ENCODE assay signal across 18 mouse cellular contexts in the genomic region with DNA sequence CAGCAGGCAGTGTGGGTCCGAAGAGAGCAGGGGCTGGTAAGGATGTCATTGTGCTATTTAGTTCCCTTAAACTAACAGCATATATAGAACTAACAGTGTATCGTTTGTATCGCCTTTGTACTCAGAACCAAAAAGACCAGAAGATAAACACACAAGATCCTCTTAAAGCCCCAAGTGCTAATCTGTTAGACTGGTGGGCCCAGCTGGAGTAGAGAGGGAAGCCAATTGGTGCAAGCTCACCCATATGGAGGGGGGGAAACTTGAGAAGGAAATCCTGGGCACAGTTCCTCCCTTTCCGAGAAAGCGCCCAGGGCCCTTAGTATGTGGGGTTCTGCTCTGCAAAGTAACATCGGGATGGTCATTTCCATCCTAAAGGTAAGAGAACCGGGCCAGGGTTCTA. TPM values are rescaled to one million over a fixed set of nuclear protein-coding genes. Genes with fewer than 3 reads are reported as not detected.
A peak's percentile ranks its signal among the peaks of the same experiment; 100 is the strongest.
DNase-seq lines count a peak whose midpoint lies in the region; ATAC-seq and TF ChIP-seq lines count a peak whose summit lies in the region.
"Had no signal": no experiment of that assay in that cellular context is flagged by ENCODE, and none has a peak within 500 bp of the region (broad histone marks: within the 10 kb centered on the region; RNA-seq: fewer than 3 reads in every experiment).

No protein-coding gene starts in this region.

- no peak for TF ChIP-seq EP300 in stomach, postnatal 0 days (optimal IDR thresholded peaks at IDR 0.05)

- H3K4me2 ChIP-seq in intestine, embryonic 14.5 days (ENCODE audit: low read length), result peak overlapping the region; percentile 9; the same call in 1 of the 2 replicates
- no peak overlapping the region for H3K4me2 ChIP-seq in intestine, postnatal 0 days (replicated peaks; ENCODE audit: low read depth)
- 0 out of 2 replicates have a peak overlapping the region, but pooled peaks have one; percentile 11 for H3K4me2 ChIP-seq in stomach, embryonic 14.5 days (replicated peaks; ENCODE audit: low read depth, low read length)
- no peak overlapping the region; the same call in 1 of the 2 replicates for H3K4me2 ChIP-seq in stomach, postnatal 0 days (replicated peaks; ENCODE audit: low read depth)
- no peak overlapping the region for H3K4me2 ChIP-seq in forebrain, embryonic 15.5 days (replicated peaks)
- H3K4me2 ChIP-seq in stomach, embryonic 16.5 days (ENCODE audit: low read depth, low read length), result 0 out of 2 replicates have a peak overlapping the region, but pooled peaks have one; percentile 7
- H3K4me2 ChIP-seq: hindbrain, embryonic 14.5 days; liver, embryonic 13.5 days had no signal

- no peak for DNase-seq in intestine, embryonic 14.5 days (ENCODE audit: low spot score)
- DNase-seq in stomach, postnatal 0 days (ENCODE audit: low spot score), result no peak
- no peak for DNase-seq in kidney, postnatal 10 days
- DNase-seq in frontal cortex, postnatal 25 days (ENCODE audit: low spot score in 2 of 2), result no peak
- DNase-seq: adrenal gland, postnatal 36 days; cerebellum, adult 8-10 months; heart, postnatal 10 days; kidney, adult 2 months; left cerebral cortex, postnatal 4 days; liver, embryonic 13.5 days; thymus, adult 2 months had no signal

- H3K9ac ChIP-seq in intestine, embryonic 14.5 days (ENCODE audit: low read length), result no peak overlapping the region
- H3K9ac ChIP-seq in intestine, postnatal 0 days (ENCODE audit: low read depth, low read length), result no peak overlapping the region
- H3K9ac ChIP-seq in stomach, embryonic 14.5 days (replicated peaks; ENCODE audit: low read depth, low read length), result no peak overlapping the region
- no peak overlapping the region for H3K9ac ChIP-seq in stomach, postnatal 0 days (ENCODE audit: low read length)
- H3K9ac ChIP-seq in forebrain, embryonic 15.5 days (replicated peaks), result no peak overlapping the region
- no peak overlapping the region for H3K9ac ChIP-seq in stomach, embryonic 16.5 days (ENCODE audit: low read length)
- H3K9ac ChIP-seq: hindbrain, embryonic 14.5 days; liver, embryonic 13.5 days had no signal

- peak overlapping the region; percentile 62 for H3K27ac ChIP-seq in intestine, embryonic 14.5 days (ENCODE audit: low read depth)
- H3K27ac ChIP-seq in intestine, postnatal 0 days (ENCODE audit: low read depth, low read length), result no peak overlapping the region; the same call in 1 of the 2 replicates
- peak overlapping the region; percentile 23 for H3K27ac ChIP-seq in stomach, embryonic 14.5 days (ENCODE audit: low read length)
- H3K27ac ChIP-seq in stomach, postnatal 0 days (replicated peaks), result no peak overlapping the region
- H3K27ac ChIP-seq in forebrain, embryonic 15.5 days (replicated peaks), result peak overlapping the region; percentile 76
- H3K27ac ChIP-seq in stomach, embryonic 16.5 days (ENCODE audit: low read length), result no peak overlapping the region
- H3K27ac ChIP-seq: hindbrain, embryonic 14.5 days; liver, embryonic 13.5 days had no signal

- no peaks in the 10 kb centered on the region for H3K27me3 ChIP-seq in intestine, embryonic 14.5 days (replicated peaks; ENCODE audit: control insufficient read depth, insufficient read depth, low read length)
- H3K27me3 ChIP-seq in intestine, postnatal 0 days (replicated peaks; ENCODE audit: control insufficient read depth, insufficient read depth, low read length), result no peaks in the 10 kb centered on the region
- no peaks in the 10 kb centered on the region for H3K27me3 ChIP-seq in stomach, embryonic 14.5 days (ENCODE audit: control insufficient read depth, insufficient read depth, low read length)
- H3K27me3 ChIP-seq in stomach, postnatal 0 days (ENCODE audit: control insufficient read depth, insufficient read depth, low read length), result no peaks in the 10 kb centered on the region
- H3K27me3 ChIP-seq in forebrain, embryonic 15.5 days, result no peaks in the 10 kb centered on the region
- H3K27me3 ChIP-seq in stomach, embryonic 16.5 days (ENCODE audit: control insufficient read depth, insufficient read depth, low read length), result no peaks in the 10 kb centered on the region
- H3K27me3 ChIP-seq: liver, embryonic 13.5 days had no signal

- no peaks in the 10 kb centered on the region for H3K36me3 ChIP-seq in intestine, embryonic 14.5 days (ENCODE audit: control insufficient read depth, insufficient read depth, low read length)
- H3K36me3 ChIP-seq in intestine, postnatal 0 days (ENCODE audit: control insufficient read depth, insufficient read depth), result no peaks in the 10 kb centered on the region
- no peaks in the 10 kb centered on the region for H3K36me3 ChIP-seq in stomach, embryonic 14.5 days (ENCODE audit: control insufficient read depth, insufficient read depth, low read length)
- no peaks in the 10 kb centered on the region for H3K36me3 ChIP-seq in stomach, postnatal 0 days (ENCODE audit: control insufficient read depth, insufficient read depth, low read length)
- H3K36me3 ChIP-seq in forebrain, embryonic 15.5 days, result no peaks in the 10 kb centered on the region
- H3K36me3 ChIP-seq in stomach, embryonic 16.5 days (ENCODE audit: control insufficient read depth, insufficient read depth, low read length), result no peaks in the 10 kb centered on the region
- H3K36me3 ChIP-seq: liver, embryonic 13.5 days had no signal

- 0 out of 2 replicates have a peak, but pooled peaks cover 21% of the 10 kb centered on the region for H3K4me1 ChIP-seq in intestine, embryonic 14.5 days (replicated peaks; ENCODE audit: control insufficient read depth, insufficient read depth, low read length)
- H3K4me1 ChIP-seq in intestine, postnatal 0 days (replicated peaks; ENCODE audit: control insufficient read depth, insufficient read depth, low read length), result no peaks in the 10 kb centered on the region
- peaks cover 9% of the 10 kb centered on the region; the same call in 1 of the 2 replicates for H3K4me1 ChIP-seq in stomach, embryonic 14.5 days (ENCODE audit: control insufficient read depth, insufficient read depth, low read length)
- H3K4me1 ChIP-seq in stomach, postnatal 0 days (replicated peaks; ENCODE audit: control insufficient read depth, insufficient read depth), result no peaks in the 10 kb centered on the region
- H3K4me1 ChIP-seq in forebrain, embryonic 15.5 days, result peaks cover 21% of the 10 kb centered on the region
- no peaks in the 10 kb centered on the region for H3K4me1 ChIP-seq in stomach, embryonic 16.5 days (ENCODE audit: control insufficient read depth, insufficient read depth, low read length)
- H3K4me1 ChIP-seq: liver, embryonic 13.5 days had no signal

- H3K9me3 ChIP-seq in intestine, embryonic 14.5 days (ENCODE audit: control insufficient read depth, low read length), result no peaks in the 10 kb centered on the region
- no peaks in the 10 kb centered on the region for H3K9me3 ChIP-seq in intestine, postnatal 0 days (ENCODE audit: control insufficient read depth)
- no peaks in the 10 kb centered on the region for H3K9me3 ChIP-seq in stomach, embryonic 14.5 days (ENCODE audit: control insufficient read depth, low read depth, low read length)
- H3K9me3 ChIP-seq in stomach, postnatal 0 days (ENCODE audit: control insufficient read depth, low read length), result no peaks in the 10 kb centered on the region
- H3K9me3 ChIP-seq in forebrain, embryonic 15.5 days, result no peaks in the 10 kb centered on the region
- no peaks in the 10 kb centered on the region for H3K9me3 ChIP-seq in stomach, embryonic 16.5 days (replicated peaks; ENCODE audit: control insufficient read depth, low read length)
- H3K9me3 ChIP-seq: liver, embryonic 13.5 days had no signal

- no peak for ATAC-seq in intestine, embryonic 14.5 days (replicated peaks; ENCODE audit: low FRiP score, low TSS enrichment, low read depth)
- no peak for ATAC-seq in intestine, postnatal 0 days
- ATAC-seq in stomach, embryonic 14.5 days (ENCODE audit: insufficient number of reproducible peaks, insufficient read depth, low FRiP score, low read depth), result no peak
- ATAC-seq in stomach, postnatal 0 days (ENCODE audit: low FRiP score, low TSS enrichment), result no peak
- ATAC-seq in forebrain, embryonic 15.5 days (replicated peaks), result no peak
- ATAC-seq in stomach, embryonic 16.5 days (ENCODE audit: insufficient read depth, low FRiP score), result no peak
- ATAC-seq: midbrain, embryonic 16.5 days had no signal

- 43% methylated on average over 7 of the region's 7 CpGs for WGBS in intestine, embryonic 14.5 days
- 56% methylated on average over 7 of the region's 7 CpGs for WGBS in intestine, postnatal 0 days
- 36% methylated on average over 7 of the region's 7 CpGs for WGBS in stomach, embryonic 14.5 days
- 38% methylated on average over 7 of the region's 7 CpGs for WGBS in stomach, postnatal 0 days
- WGBS in forebrain, embryonic 15.5 days, result 55% methylated on average over 7 of the region's 7 CpGs
- 39% methylated on average over 7 of the region's 7 CpGs for WGBS in stomach, embryonic 16.5 days

- no peak for TF ChIP-seq CTCF in intestine, postnatal 0 days (IDR thresholded peaks at IDR 0.05; ENCODE audit: low read depth)
- TF ChIP-seq CTCF in stomach, postnatal 0 days (IDR thresholded peaks at IDR 0.05; ENCODE audit: low read depth), result no peak

- H3K4me3 ChIP-seq in intestine, embryonic 14.5 days (ENCODE audit: low read depth, low read length), result no peak overlapping the region
- H3K4me3 ChIP-seq in intestine, postnatal 0 days (ENCODE audit: low read depth, low read length), result no peak overlapping the region
- no peak overlapping the region for H3K4me3 ChIP-seq in stomach, embryonic 14.5 days (ENCODE audit: low read depth, low read length)
- H3K4me3 ChIP-seq in stomach, postnatal 0 days (ENCODE audit: low read depth, low read length), result no peak overlapping the region
- no peak overlapping the region for H3K4me3 ChIP-seq in forebrain, embryonic 15.5 days
- H3K4me3 ChIP-seq in stomach, embryonic 16.5 days (replicated peaks; ENCODE audit: low read length), result no peak overlapping the region
- H3K4me3 ChIP-seq: erythroblast, embryonic 14.5 days; liver, embryonic 13.5 days had no signal

RNA-seq across cellular contexts. Expression of a gene that starts 33.4 kb away (rescaled TPM):
- 21.1 and 24.0 TPM in 2 replicates for polyA plus RNA-seq in intestine, embryonic 14.5 days (2014; fragmentation: Nextera tagmentation; extraction: Ambion mirVana)
- polyA plus RNA-seq in intestine, postnatal 0 days (2015; fragmentation: Nextera tagmentation; extraction: Ambion mirVana), result 4.2 and 4.7 TPM in 2 replicates
- polyA plus RNA-seq in stomach, embryonic 14.5 days (2014; fragmentation: Nextera tagmentation; extraction: Ambion mirVana), result 27.6 and 30.1 TPM in 2 replicates
- polyA plus RNA-seq in stomach, postnatal 0 days (2015; fragmentation: Nextera tagmentation; extraction: Ambion mirVana), result 5.9 and 6.4 TPM in 2 replicates
- polyA plus RNA-seq in forebrain, embryonic 15.5 days (2015; fragmentation: Nextera tagmentation; extraction: Ambion mirVana), result 80.6 and 89.3 TPM in 2 replicates
- polyA plus RNA-seq in stomach, embryonic 16.5 days (2015; fragmentation: Nextera tagmentation; extraction: Ambion mirVana), result 18.7 and 20.4 TPM in 2 replicates

RNA-seq across cellular contexts. Expression of a gene that starts 58.3 kb away (rescaled TPM):
- polyA plus RNA-seq in intestine, embryonic 14.5 days (2014; fragmentation: Nextera tagmentation; extraction: Ambion mirVana), result 1.1 and 1.8 TPM in 2 replicates
- 0.42 and 0.51 TPM in 2 replicates for polyA plus RNA-seq in intestine, postnatal 0 days (2015; fragmentation: Nextera tagmentation; extraction: Ambion mirVana)
- 1.3 and 1.7 TPM in 2 replicates for polyA plus RNA-seq in stomach, embryonic 14.5 days (2014; fragmentation: Nextera tagmentation; extraction: Ambion mirVana)
- polyA plus RNA-seq in stomach, postnatal 0 days (2015; fragmentation: Nextera tagmentation; extraction: Ambion mirVana), result 0.22 and 0.30 TPM in 2 replicates
- 2.7 TPM in 2 replicates for polyA plus RNA-seq in forebrain, embryonic 15.5 days (2015; fragmentation: Nextera tagmentation; extraction: Ambion mirVana)
- polyA plus RNA-seq in stomach, embryonic 16.5 days (2015; fragmentation: Nextera tagmentation; extraction: Ambion mirVana), result 0.84 and 1.1 TPM in 2 replicates

Comparison
In these comparisons a context has a peak if more than half of its experiments do, and no peak if none do; other contexts are left out.
1. H3K27ac ChIP-seq: peak in intestine, embryonic 14.5 days (single experiment), stomach, embryonic 14.5 days (single experiment) and forebrain, embryonic 15.5 days (single experiment); none in intestine, postnatal 0 days (single experiment), stomach, postnatal 0 days (single experiment) and stomach, embryonic 16.5 days (single experiment).
2. H3K4me2 ChIP-seq: peak in intestine, embryonic 14.5 days (single experiment), stomach, embryonic 14.5 days (single experiment) and stomach, embryonic 16.5 days (single experiment); none in intestine, postnatal 0 days (single experiment), stomach, postnatal 0 days (single experiment) and forebrain, embryonic 15.5 days (single experiment).